Mouse (Mus musculus) CH12.LX (cell line): ENCODE measurements at regions not wholly inside any gene's neighbourhood (a gene's known extent, or its start where the extent isn't known, plus 50 kb on each side); places are given as distances from the start of the nearest gene placed in this dataset.

Experiments used
- DNase-seq: peaks from one replicate; pipeline ENCODE4 v3.0.0-alpha.2; 2013; ENCODE audit errors: extremely low read depth
- H3K27ac ChIP-seq: 2 replicates; pipeline ENCODE4 v1.5.1; 2012; ENCODE audit warnings: low read depth, mild to moderate bottlenecking, control low read depth, moderate library complexity; ENCODE audit not compliant: insufficient read depth
- H3K27me3 ChIP-seq: replicated peaks from 2 replicates; pipeline ENCODE3; 2012; ENCODE audit warnings: inconsistent platforms
- H3K36me3 ChIP-seq, 2 experiments: replicated peaks in 1 of 2; 2 replicates each; pipeline versions ENCODE3 to v1.6.1; 2012; ENCODE audit warnings: inconsistent platforms in 1 of 2, low read length in 1 of 2, mild to moderate bottlenecking in 1 of 2, mixed read lengths in 1 of 2, moderate library complexity in 1 of 2; ENCODE audit not compliant: control insufficient read depth in 1 of 2, insufficient read depth in 1 of 2
- H3K4me1 ChIP-seq, 2 experiments: 2 replicates each; pipeline ENCODE4 v1.6.1; 2012; ENCODE audit warnings: inconsistent platforms in 1 of 2, moderate library complexity in 1 of 2; ENCODE audit not compliant: insufficient read depth in 2 of 2, control insufficient read depth in 1 of 2
- H3K4me2 ChIP-seq: 2 replicates; pipeline ENCODE4 v1.6.1; 2012; ENCODE audit warnings: low read depth, mild to moderate bottlenecking, control low read depth; ENCODE audit not compliant: poor library complexity, insufficient read depth, severe bottlenecking
- H3K4me3 ChIP-seq, 3 experiments: fragments of 150-350 bp in 1 of 3; sonication (generic) in 1 of 3; replicated peaks in 1 of 3; 2 replicates each; pipeline versions ENCODE3 to v1.5.1; 2011 to 2012; ENCODE audit warnings: low read depth in 2 of 3, low read length in 2 of 3, mild to moderate bottlenecking in 2 of 3, moderate library complexity in 2 of 3, control low read depth in 1 of 3, improper control_type of control experiment in 1 of 3, inconsistent platforms in 1 of 3, mixed read lengths in 1 of 3; ENCODE audit not compliant: poor library complexity in 1 of 3
- H3K79me2 ChIP-seq: replicated peaks from 2 replicates; pipeline ENCODE4 v1.6.1; 2012; ENCODE audit warnings: mild to moderate bottlenecking, moderate library complexity; ENCODE audit not compliant: control insufficient read depth, poor library complexity, insufficient read depth, severe bottlenecking; ENCODE audit errors: extremely low read depth
- H3K9ac ChIP-seq: 2 replicates; pipeline ENCODE4 v1.6.1; 2012; ENCODE audit warnings: low read depth, mild to moderate bottlenecking, control low read depth, moderate library complexity; ENCODE audit not compliant: insufficient read depth
- H3K9me3 ChIP-seq: replicated peaks from 2 replicates; pipeline ENCODE3; 2012; ENCODE audit warnings: low read length, inconsistent platforms, mixed read lengths
- BHLHE40 ChIP-seq: IDR thresholded peaks from 2 replicates; pipeline ENCODE4 v1.6.1; 2011; ENCODE audit warnings: mild to moderate bottlenecking, low read depth, low read length, improper control_type of control experiment
- CHD1 ChIP-seq: IDR thresholded peaks from 2 replicates; pipeline ENCODE4 v1.6.1; 2012; ENCODE audit warnings: low read depth, low read length, improper control_type of control experiment, inconsistent platforms
- CTCF ChIP-seq, 2 experiments: IDR thresholded peaks in 1 of 2; conservative IDR thresholded peaks in 1 of 2; 2 replicates each; pipeline ENCODE4 v1.5.1; 2011 to 2012; ENCODE audit warnings: low read depth in 2 of 2, low read length in 2 of 2, improper control_type of control experiment in 1 of 2, inconsistent platforms in 1 of 2, mild to moderate bottlenecking in 1 of 2, moderate library complexity in 1 of 2
- EP300 ChIP-seq: IDR thresholded peaks from 2 replicates; pipeline ENCODE4 v1.6.1; 2011; ENCODE audit warnings: low read length, improper control_type of control experiment
- ETS1 ChIP-seq: conservative IDR thresholded peaks from 2 replicates; pipeline ENCODE4 v1.6.1; 2012; ENCODE audit warnings: low read depth, mild to moderate bottlenecking, inconsistent platforms, low read length, improper control_type of control experiment, moderate library complexity
- GABPA ChIP-seq: IDR thresholded peaks from 2 replicates; pipeline ENCODE4 v1.6.1; 2012; ENCODE audit warnings: low read depth, low read length, improper control_type of control experiment, inconsistent platforms; ENCODE audit not compliant: insufficient replicate concordance
- HCFC1 ChIP-seq: IDR thresholded peaks from 2 replicates; pipeline ENCODE4 v1.6.1; 2012; ENCODE audit warnings: low read depth, mild to moderate bottlenecking, inconsistent platforms, low read length, improper control_type of control experiment
- IRF4 ChIP-seq: IDR thresholded peaks from 2 replicates; pipeline ENCODE4 v1.6.1; 2014; ENCODE audit warnings: low read depth, mild to moderate bottlenecking, inconsistent platforms, low read length, improper control_type of control experiment
- JUN ChIP-seq: IDR thresholded peaks from 2 replicates; pipeline ENCODE4 v1.6.1; 2011; ENCODE audit warnings: low read depth, mild to moderate bottlenecking, low read length, improper control_type of control experiment, moderate library complexity; ENCODE audit not compliant: insufficient read depth
- JUND ChIP-seq: conservative IDR thresholded peaks from 2 replicates; pipeline ENCODE4 v1.6.1; 2011; ENCODE audit warnings: low read depth, low read length, improper control_type of control experiment
- KAT2A ChIP-seq: IDR thresholded peaks from 2 replicates; pipeline ENCODE4 v1.6.1; 2012; ENCODE audit warnings: low read length, improper control_type of control experiment, inconsistent platforms; ENCODE audit not compliant: insufficient replicate concordance
- MAZ ChIP-seq: IDR thresholded peaks from 2 replicates; pipeline ENCODE4 v1.6.1; 2012; ENCODE audit warnings: low read depth, mild to moderate bottlenecking, inconsistent platforms, low read length, improper control_type of control experiment, moderate library complexity
- MEF2A ChIP-seq: IDR thresholded peaks from 2 replicates; pipeline ENCODE4 v1.6.1; 2014; ENCODE audit warnings: low read depth, mild to moderate bottlenecking, inconsistent platforms, low read length, improper control_type of control experiment, borderline replicate concordance
- MXI1 ChIP-seq: IDR thresholded peaks from 2 replicates; pipeline ENCODE4 v1.6.1; 2011; ENCODE audit warnings: mild to moderate bottlenecking, low read depth, low read length, improper control_type of control experiment
- MYC ChIP-seq: IDR thresholded peaks from 2 replicates; pipeline ENCODE4 v1.6.1; 2011; ENCODE audit warnings: low read depth, mild to moderate bottlenecking, improper control_type of control experiment, low read length
- NELFE ChIP-seq: IDR thresholded peaks from 2 replicates; pipeline ENCODE4 v1.6.1; 2011; ENCODE audit warnings: low read depth, low read length, improper control_type of control experiment
- NRF1 ChIP-seq: IDR thresholded peaks from 2 replicates; pipeline ENCODE4 v1.6.1; 2014; ENCODE audit warnings: low read depth, mild to moderate bottlenecking, inconsistent platforms, low read length, improper control_type of control experiment, moderate library complexity
- PAX5 ChIP-seq: IDR thresholded peaks from 2 replicates; pipeline ENCODE4 v1.6.1; 2012; ENCODE audit warnings: low read length, inconsistent platforms, mixed read lengths
- POLR2A ChIP-seq: IDR thresholded peaks from 2 replicates; pipeline ENCODE4 v1.6.1; 2011; ENCODE audit warnings: low read depth, mild to moderate bottlenecking, improper control_type of control experiment, low read length
- RCOR1 ChIP-seq: conservative IDR thresholded peaks from 2 replicates; pipeline ENCODE4 v1.6.1; 2012; ENCODE audit warnings: low read depth, mild to moderate bottlenecking, inconsistent platforms, low read length, improper control_type of control experiment
- SIN3A ChIP-seq: IDR thresholded peaks from 2 replicates; pipeline ENCODE4 v1.6.1; 2012; ENCODE audit warnings: low read length, improper control_type of control experiment, inconsistent platforms
- TCF12 ChIP-seq: IDR thresholded peaks from 2 replicates; pipeline ENCODE4 v1.6.1; 2014; ENCODE audit warnings: low read depth, mild to moderate bottlenecking, inconsistent platforms, low read length, improper control_type of control experiment
- UBTF ChIP-seq: IDR thresholded peaks from 2 replicates; pipeline ENCODE4 v1.6.1; 2012; ENCODE audit warnings: low read depth, mild to moderate bottlenecking, inconsistent platforms, low read length, improper control_type of control experiment, moderate library complexity
- USF2 ChIP-seq: conservative IDR thresholded peaks from 2 replicates; pipeline ENCODE4 v1.6.1; 2011; ENCODE audit warnings: low read depth, low read length, improper control_type of control experiment
- ZC3H11A ChIP-seq: IDR thresholded peaks from 2 replicates; pipeline ENCODE4 v1.6.1; 2012; ENCODE audit warnings: low read depth, mild to moderate bottlenecking, inconsistent platforms, low read length, improper control_type of control experiment
- ZMIZ1 ChIP-seq: IDR thresholded peaks from 2 replicates; pipeline ENCODE4 v1.6.1; 2012; ENCODE audit warnings: low read depth, mild to moderate bottlenecking, inconsistent platforms, low read length, improper control_type of control experiment
- ZNF384 ChIP-seq: IDR thresholded peaks from 2 replicates; pipeline ENCODE4 v1.6.1; 2012; ENCODE audit warnings: low read depth, low read length, improper control_type of control experiment, inconsistent platforms
- dilution Hi-C: fragments of 300-500 bp; cut with MboI; formaldehyde crosslinking; loops from 2 replicates; pipeline ENCODE4 v1.14.3; 2020; ENCODE audit warnings: low sequenced_read_pairs; ENCODE audit not compliant: extremely low pct_unique_long_range_greater_than_20kb, extremely low pct_ligation_motif_present
- in situ Hi-C: fragments of 300-500 bp; cut with MboI; formaldehyde crosslinking; loops from 3 replicates; pipeline ENCODE4 v1.14.3; 2019; ENCODE audit warnings: low sequenced_read_pairs, low pct_ligation_motif_present, low pct_unique_long_range_greater_than_20kb, mixed read lengths

DNA sequence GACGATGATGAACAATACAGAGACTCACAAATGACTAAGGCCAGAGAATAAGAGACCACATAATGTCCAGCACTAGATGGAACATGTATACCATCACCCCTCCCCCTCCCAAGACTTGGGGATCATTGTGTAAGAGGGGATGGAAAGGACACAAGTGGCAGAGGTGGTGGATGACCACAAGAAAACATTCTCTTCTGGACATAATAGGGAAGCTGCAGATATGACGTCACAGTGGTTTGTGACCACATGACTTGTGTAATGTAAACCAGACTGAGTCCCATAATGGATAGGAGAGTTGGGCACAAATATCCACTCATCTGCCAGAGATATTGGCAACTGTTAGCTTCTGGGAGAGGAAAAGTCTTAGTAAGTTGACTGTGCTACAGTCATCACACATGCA, 630.7 kb downstream of the Kcnj2 start:
- in situ Hi-C loops, result no loop called here
- Histone ChIP-seq H3K9ac (no peak overlapping the region), H3K36me3 (no peaks in the 10 kb centered on the region), H3K4me2 (no peak overlapping the region), H3K79me2 (no peaks in the 10 kb centered on the region), H3K4me3 (no peak overlapping the region), H3K4me1 (no peaks in the 10 kb centered on the region), H3K27ac (no peak overlapping the region), H3K27me3 (no peaks in the 10 kb centered on the region), H3K9me3 (no peaks in the 10 kb centered on the region)
- dilution Hi-C loops, result no loop called here
- TF ChIP-seq MEF2A (no peak), ZMIZ1 (no peak), RCOR1 (no peak), HCFC1 (no peak), USF2 (no peak), MAZ (no peak), UBTF (no peak), JUN (no peak), CTCF (conservative IDR thresholded peaks at IDR 0.05 in 1 of 2, IDR thresholded peaks at IDR 0.05 in 1 of 2; ENCODE audit: low read depth in 2 of 2, low read length in 2 of 2) (no peak), KAT2A (no peak)
- no peak for DNase-seq

DNA sequence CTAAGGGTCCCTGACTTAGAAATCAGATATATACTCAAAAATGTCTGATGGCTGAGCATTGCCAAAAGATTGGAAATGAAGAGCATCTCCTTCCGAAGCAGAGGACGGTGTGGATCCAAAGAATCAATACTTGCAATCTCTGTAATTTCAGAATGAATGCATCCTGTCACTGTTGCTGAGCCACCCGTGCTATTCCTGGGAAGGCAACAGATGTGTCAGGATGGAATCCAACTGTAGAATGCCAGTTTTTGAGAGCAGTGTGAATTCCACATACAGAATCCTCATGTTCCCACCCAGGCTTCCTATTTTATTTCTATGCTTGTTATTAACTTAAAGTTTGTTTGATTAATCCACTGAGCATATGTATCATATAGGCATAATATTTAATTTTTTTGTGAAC, 633.9 kb downstream of the Kcnj2 start:
- H3K4me1 ChIP-seq, result no peaks in the 10 kb centered on the region

DNA sequence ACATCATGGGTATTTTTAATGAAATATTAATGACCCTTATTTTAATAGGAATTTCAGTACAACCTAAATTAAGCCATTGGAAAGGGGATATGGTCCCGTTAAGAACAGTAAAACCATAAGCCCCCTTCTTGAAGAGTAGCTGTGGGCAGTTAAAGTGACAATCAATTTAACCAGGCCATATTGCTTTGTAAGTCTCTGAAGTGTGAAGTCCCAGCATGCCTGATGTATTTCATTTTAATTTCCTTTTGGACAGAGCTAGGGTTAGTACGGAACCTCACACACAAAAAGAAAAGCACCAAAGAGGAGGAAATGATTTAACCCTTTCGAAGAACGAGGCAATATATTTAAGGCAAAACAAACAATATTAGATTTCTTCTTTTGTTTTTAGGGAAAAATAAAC, 640.9 kb downstream of the Kcnj2 start:
- no peaks in the 10 kb centered on the region for H3K79me2 ChIP-seq
- H3K4me1 ChIP-seq, result peaks cover 0 to 5% of the 10 kb centered on the region in 2 experiments; a peak in 1 of 4 replicates
- H3K9me3 ChIP-seq, result no peaks in the 10 kb centered on the region
- H3K27me3 ChIP-seq, result no peaks in the 10 kb centered on the region
- H3K4me3 ChIP-seq, result no peak overlapping the region
- in situ Hi-C loops, result no loop called here
- H3K36me3 ChIP-seq, result no peaks in the 10 kb centered on the region
- no peak overlapping the region for H3K27ac ChIP-seq
- H3K4me2 ChIP-seq, result no peak overlapping the region
- DNase-seq, result no peak
- H3K9ac ChIP-seq, result no peak overlapping the region
- TF ChIP-seq ZMIZ1 (no peak), MEF2A (no peak), PAX5 (no peak), ZC3H11A (no peak), NRF1 (no peak), CHD1 (no peak), TCF12 (no peak), EP300 (no peak), ZNF384 (no peak), GABPA (no peak), BHLHE40 (no peak), ETS1 (no peak), SIN3A (no peak), MYC (no peak), NELFE (no peak), IRF4 (no peak), UBTF (no peak), RCOR1 (no peak)
- dilution Hi-C loops, result no loop called here

More for the DNA sequence above, 633.9 kb downstream of the Kcnj2 start:
- Histone ChIP-seq H3K4me2 (no peak overlapping the region), H3K9me3 (no peaks in the 10 kb centered on the region), H3K9ac (no peak overlapping the region), H3K4me3 (no peak overlapping the region), H3K27me3 (no peaks in the 10 kb centered on the region), H3K27ac (no peak overlapping the region)
- dilution Hi-C loops, result no loop called here
- in situ Hi-C loops, result no loop called here
- TF ChIP-seq TCF12 (no peak), PAX5 (no peak), SIN3A (no peak), POLR2A (no peak), JUN (no peak), ZNF384 (no peak), MXI1 (no peak), JUND (no peak)
- TF ChIP-seq, all 38 proteins: peak for 0
- no peaks in the 10 kb centered on the region for H3K36me3 ChIP-seq
- no peak for DNase-seq
- no peaks in the 10 kb centered on the region for H3K79me2 ChIP-seq
